Mouse (Mus musculus) cerebellum, postnatal 10 days (tissue): ENCODE measurements around the gene Diexf.

Experiments used
- DNase-seq, 2 experiments: peaks; one replicate each; pipeline ENCODE4 v3.0.0; 2021; ENCODE audit warnings: mixed read lengths in 2 of 2

Diexf gene

GRCm38 (mm10) chr1:193129786-193130455 is at the start of gene Diexf:
Diexf (minus strand) TSS chr1:193130272.
- DNase-seq, result peak; percentile 100

GRCm38 (mm10) chr1:193174143-193174733 is 44.2 kb upstream of the Diexf start:
- DNase-seq, result peak in 1 of 2 experiments; percentile 10

- DNase-seq, result no peak
Observed at GRCm38 (mm10) chr1:193173810-193174129, 43.7 kb upstream of the Diexf start.

- DNase-seq, result peak; percentile 98
Observed at GRCm38 (mm10) chr1:193172991-193173809, 43.1 kb upstream of the Diexf start.

GRCm38 (mm10) chr1:193169856-193170255 is 39.8 kb upstream of the Diexf start:
- peak in 1 of 2 experiments; percentile 19 for DNase-seq

GRCm38 (mm10) chr1:193169228-193169627 is 39.2 kb upstream of the Diexf start:
- no peak for DNase-seq

- DNase-seq, result no peak
Observed at GRCm38 (mm10) chr1:193167746-193168145, 37.7 kb upstream of the Diexf start, which contains the start of gene A130010J15Rik. A130010J15Rik (plus strand) TSS chr1:193168046.

- DNase-seq, result peak; percentile 18 to 32
Observed at GRCm38 (mm10) chr1:193160317-193161032, 30.4 kb upstream of the Diexf start.

- DNase-seq, result no peak
Observed at GRCm38 (mm10) chr1:193159613-193160012, 29.5 kb upstream of the Diexf start.

GRCm38 (mm10) chr1:193159163-193159562 is 29.1 kb upstream of the Diexf start:
- DNase-seq, result no peak

GRCm38 (mm10) chr1:193157111-193157492 is 27.0 kb upstream of the Diexf start:
- DNase-seq, result peak; percentile 25 to 35

- no peak for DNase-seq
Observed at GRCm38 (mm10) chr1:193156316-193157110, 26.4 kb upstream of the Diexf start.

GRCm38 (mm10) chr1:193153561-193153960 is 23.5 kb upstream of the Diexf start:
- DNase-seq, result no peak

GRCm38 (mm10) chr1:193152872-193153271 is 22.8 kb upstream of the Diexf start, which contains the start of gene Irf6:
Irf6 (plus strand) TSS chr1:193153111.
- no peak for DNase-seq

GRCm38 (mm10) chr1:193151134-193151533 is 21.1 kb upstream of the Diexf start:
- peak; percentile 21 to 25 for DNase-seq

GRCm38 (mm10) chr1:193149231-193149630 is 19.2 kb upstream of the Diexf start:
- peak; percentile 72 to 75 for DNase-seq

- DNase-seq, result no peak
Observed at GRCm38 (mm10) chr1:193146416-193146815, 16.3 kb upstream of the Diexf start.

- DNase-seq, result no peak
Observed at GRCm38 (mm10) chr1:193145101-193145500, 15.0 kb upstream of the Diexf start.

GRCm38 (mm10) chr1:193144516-193144915 is 14.4 kb upstream of the Diexf start:
- no peak for DNase-seq

GRCm38 (mm10) chr1:193142517-193143062 is 12.5 kb upstream of the Diexf start:
- DNase-seq, result no peak

- DNase-seq, result no peak
Observed at GRCm38 (mm10) chr1:193141118-193141517, 11.0 kb upstream of the Diexf start.

- DNase-seq, result no peak
Observed at GRCm38 (mm10) chr1:193138669-193139068, 8.6 kb upstream of the Diexf start.
